Mouse (Mus musculus): ENCODE measurements around the gene Ccr6. TPM values are rescaled to one million over a fixed set of nuclear protein-coding genes. Genes with fewer than 3 reads are reported as not detected.

Gene Ccr6
- total and polyA plus RNA-seq, 3 experiments, result 1.5 to 8.0 (median 5.2) TPM

- dilution Hi-C loops (cut with MboI; ENCODE audit: extremely low pct_ligation_motif_present, extremely low pct_unique_long_range_greater_than_20kb, low sequenced_read_pairs) (no loop called here), in situ Hi-C loops (cut with MboI; ENCODE audit: low pct_ligation_motif_present, low pct_unique_long_range_greater_than_20kb, low sequenced_read_pairs) (loop anchor here (5.0 kb wide), 1 partner anchor 37 kb away; no protein-coding TSS in a partner anchor)
- peak overlapping the region; percentile 32 for H3K4me2 ChIP-seq (ENCODE audit: insufficient read depth, low read depth, poor library complexity, severe bottlenecking)
- H3K4me1 ChIP-seq (ENCODE audit: control insufficient read depth in 1 of 2, insufficient read depth in 2 of 2), result peaks cover 21 to 50% of the 10 kb centered on the region in 2 experiments
- H3K79me2 ChIP-seq (replicated peaks; ENCODE audit: control insufficient read depth, extremely low read depth, insufficient read depth, poor library complexity, severe bottlenecking), result no peaks in the 10 kb centered on the region
- TF ChIP-seq TCF12 (IDR thresholded peaks at IDR 0.05; ENCODE audit: low read depth, low read length), result peak; percentile 69; the same call in 1 of the 2 replicates
- 0 out of 2 replicates have a peak, but pooled peaks have one; percentile 10 for TF ChIP-seq TBP (conservative IDR thresholded peaks at IDR 0.05; ENCODE audit: low read depth, low read length)
- 0 out of 2 replicates have a peak, but pooled peaks have one; percentile 20 for TF ChIP-seq MAFK (IDR thresholded peaks at IDR 0.05; ENCODE audit: insufficient replicate concordance, low read length)
- 0 out of 2 replicates have a peak, but pooled peaks have one; percentile 8 for TF ChIP-seq MYC (IDR thresholded peaks at IDR 0.05; ENCODE audit: low read depth, low read length)
- peak; percentile 56; the same call in 1 of the 2 replicates for TF ChIP-seq SIN3A (IDR thresholded peaks at IDR 0.05; ENCODE audit: low read length)
- no peak for TF ChIP-seq PAX5 (IDR thresholded peaks at IDR 0.05; ENCODE audit: low read length)
- 0 out of 2 replicates have a peak, but pooled peaks have one; percentile 13 for TF ChIP-seq HCFC1 (IDR thresholded peaks at IDR 0.05; ENCODE audit: low read depth, low read length)
- peak; percentile 85 for TF ChIP-seq IRF4 (IDR thresholded peaks at IDR 0.05; ENCODE audit: low read depth, low read length)
- TF ChIP-seq BHLHE40 (IDR thresholded peaks at IDR 0.05; ENCODE audit: low read depth, low read length), result peak; percentile 83
- peak; percentile 30; the same call in 1 of the 2 replicates for TF ChIP-seq POLR2A (IDR thresholded peaks at IDR 0.05; ENCODE audit: low read depth, low read length)
- TF ChIP-seq ETS1 (conservative IDR thresholded peaks at IDR 0.05; ENCODE audit: low read depth, low read length), result peak; percentile 67
- no peak for TF ChIP-seq ZC3H11A (IDR thresholded peaks at IDR 0.05; ENCODE audit: low read depth, low read length)
- TF ChIP-seq NRF1 (IDR thresholded peaks at IDR 0.05; ENCODE audit: low read depth, low read length), result no peak
- peak; percentile 39; the same call in 1 of the 2 replicates for TF ChIP-seq CHD2 (IDR thresholded peaks at IDR 0.05; ENCODE audit: low read length)
- TF ChIP-seq JUN (IDR thresholded peaks at IDR 0.05; ENCODE audit: insufficient read depth, low read depth, low read length), result no peak
- TF ChIP-seq EP300 (IDR thresholded peaks at IDR 0.05; ENCODE audit: low read length), result peak; percentile 81
- peak; percentile 60; the same call in 1 of the 2 replicates for TF ChIP-seq MEF2A (IDR thresholded peaks at IDR 0.05; ENCODE audit: borderline replicate concordance, low read depth, low read length)
- TF ChIP-seq E2F4 (IDR thresholded peaks at IDR 0.05; ENCODE audit: insufficient replicate concordance, low read depth, low read length), result no peak
- peak; percentile 69 for TF ChIP-seq ELF1 (IDR thresholded peaks at IDR 0.05; ENCODE audit: low read depth, low read length)
- TF ChIP-seq ZKSCAN1 (IDR thresholded peaks at IDR 0.05; ENCODE audit: borderline replicate concordance, low read depth, low read length), result no peak
- H3K9ac ChIP-seq (ENCODE audit: insufficient read depth, low read depth), result no peak overlapping the region
- peak overlapping the region; percentile 44; the same call in 1 of the 2 replicates for H3K27ac ChIP-seq (ENCODE audit: insufficient read depth, low read depth)
- H3K36me3 ChIP-seq (replicated peaks in 1 of 2; ENCODE audit: control insufficient read depth in 1 of 2, insufficient read depth in 1 of 2, low read length in 1 of 2), result no peaks in the 10 kb centered on the region
- peak overlapping the region in 1 of 3 experiments; percentile 10 for H3K4me3 ChIP-seq (replicated peaks in 1 of 3; ENCODE audit: low read depth in 2 of 3, low read length in 2 of 3, poor library complexity in 1 of 3)
- H3K9me3 ChIP-seq (replicated peaks; ENCODE audit: low read length), result peaks cover 4% of the 10 kb centered on the region
- H3K27me3 ChIP-seq (replicated peaks), result no peaks in the 10 kb centered on the region
- DNase-seq (ENCODE audit: extremely low read depth), result peak; percentile 82
These were observed 25.7 kb upstream of the Ccr6 start for GRCm38 (mm10) chr17:8210170-8210569.

- no peaks in the 10 kb centered on the region for H3K9me3 ChIP-seq (replicated peaks; ENCODE audit: low read length)
- in situ Hi-C loops (cut with MboI; ENCODE audit: low pct_ligation_motif_present, low pct_unique_long_range_greater_than_20kb, low sequenced_read_pairs), result loop anchor here (5.0 kb wide), 1 partner anchor 37 kb away; no protein-coding TSS in a partner anchor
- no peak overlapping the region for H3K9ac ChIP-seq (ENCODE audit: insufficient read depth, low read depth)
- no peaks in the 10 kb centered on the region for H3K36me3 ChIP-seq (replicated peaks in 1 of 2; ENCODE audit: control insufficient read depth in 1 of 2, insufficient read depth in 1 of 2, low read length in 1 of 2)
- TF ChIP-seq PAX5 (IDR thresholded peaks at IDR 0.05; ENCODE audit: low read length) (no peak), ZNF384 (IDR thresholded peaks at IDR 0.05; ENCODE audit: low read depth, low read length) (no peak), RCOR1 (conservative IDR thresholded peaks at IDR 0.05; ENCODE audit: low read depth, low read length) (no peak), CTCF (conservative IDR thresholded peaks at IDR 0.05 in 1 of 2, IDR thresholded peaks at IDR 0.05 in 1 of 2; ENCODE audit: low read depth in 2 of 2, low read length in 2 of 2) (no peak), MAZ (IDR thresholded peaks at IDR 0.05; ENCODE audit: low read depth, low read length) (no peak), POLR2A (IDR thresholded peaks at IDR 0.05; ENCODE audit: low read depth, low read length) (no peak), NRF1 (IDR thresholded peaks at IDR 0.05; ENCODE audit: low read depth, low read length) (no peak), ZMIZ1 (IDR thresholded peaks at IDR 0.05; ENCODE audit: low read depth, low read length) (no peak), JUND (conservative IDR thresholded peaks at IDR 0.05; ENCODE audit: low read depth, low read length) (no peak), MXI1 (IDR thresholded peaks at IDR 0.05; ENCODE audit: low read depth, low read length) (no peak), GABPA (IDR thresholded peaks at IDR 0.05; ENCODE audit: insufficient replicate concordance, low read depth, low read length) (no peak), MAFK (IDR thresholded peaks at IDR 0.05; ENCODE audit: insufficient replicate concordance, low read length) (no peak), ZC3H11A (IDR thresholded peaks at IDR 0.05; ENCODE audit: low read depth, low read length) (no peak), POLR2AphosphoS2 (IDR thresholded peaks at IDR 0.05; ENCODE audit: low read depth, low read length) (no peak), HCFC1 (IDR thresholded peaks at IDR 0.05; ENCODE audit: low read depth, low read length) (no peak), CHD1 (IDR thresholded peaks at IDR 0.05; ENCODE audit: low read depth, low read length) (no peak), SIN3A (IDR thresholded peaks at IDR 0.05; ENCODE audit: low read length) (no peak)
- no peak for DNase-seq (ENCODE audit: extremely low read depth)
- peaks cover 21 to 50% of the 10 kb centered on the region in 2 experiments for H3K4me1 ChIP-seq (ENCODE audit: control insufficient read depth in 1 of 2, insufficient read depth in 2 of 2)
- dilution Hi-C loops (cut with MboI; ENCODE audit: extremely low pct_ligation_motif_present, extremely low pct_unique_long_range_greater_than_20kb, low sequenced_read_pairs), result no loop called here
- H3K79me2 ChIP-seq (replicated peaks; ENCODE audit: control insufficient read depth, extremely low read depth, insufficient read depth, poor library complexity, severe bottlenecking), result no peaks in the 10 kb centered on the region
- no peak overlapping the region for H3K27ac ChIP-seq (ENCODE audit: insufficient read depth, low read depth)
- no peaks in the 10 kb centered on the region for H3K27me3 ChIP-seq (replicated peaks)
- peak overlapping the region in 1 of 3 experiments; percentile 10 for H3K4me3 ChIP-seq (replicated peaks in 1 of 3; ENCODE audit: low read depth in 2 of 3, low read length in 2 of 3, poor library complexity in 1 of 3)
- no peak overlapping the region for H3K4me2 ChIP-seq (ENCODE audit: insufficient read depth, low read depth, poor library complexity, severe bottlenecking)
These were observed 25.2 kb upstream of the Ccr6 start for GRCm38 (mm10) chr17:8210675-8211074.

Data from CH12.LX (cell line).